7 mouse cellular contexts compared by ENCODE assay signal in the genomic region with DNA sequence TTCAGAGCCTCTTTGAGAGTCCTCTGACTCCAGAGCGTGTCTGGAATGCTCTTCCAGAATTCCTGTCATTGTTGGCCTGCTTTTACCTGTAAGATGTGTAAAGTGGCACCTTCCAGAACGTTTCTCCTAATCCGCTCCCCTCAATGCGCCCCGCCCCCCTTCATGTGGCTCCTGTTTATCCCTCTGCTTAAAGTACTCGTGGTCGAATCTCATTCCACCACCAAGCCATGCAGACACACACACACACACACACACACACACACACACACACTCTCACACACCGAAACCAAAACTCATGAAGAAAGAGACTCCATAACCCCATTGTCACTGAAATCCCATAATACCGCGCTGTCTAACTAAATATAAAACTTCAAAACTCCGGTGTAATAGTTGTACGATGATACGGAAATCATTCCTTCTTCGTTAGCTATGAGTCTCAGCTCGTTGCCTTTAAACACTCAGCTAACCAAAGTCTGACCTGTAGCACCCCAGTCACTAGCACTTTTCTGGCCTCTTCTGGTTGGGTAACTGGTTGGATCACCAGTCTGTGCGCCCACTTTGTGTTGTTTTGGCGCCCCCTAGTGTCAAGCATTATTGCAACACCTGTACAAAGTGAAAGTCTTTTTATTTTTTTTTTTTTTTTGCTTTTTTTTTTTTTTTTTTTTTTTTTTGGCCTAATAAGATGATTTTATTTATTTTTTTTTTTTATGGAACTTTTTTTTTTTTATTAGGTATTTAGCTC. TPM values are rescaled to one million over a fixed set of nuclear protein-coding genes. Genes with fewer than 3 reads are reported as not detected.
A peak's percentile ranks its signal among the peaks of the same experiment; 100 is the strongest.
DNase-seq lines count a peak whose midpoint lies in the region; ATAC-seq and TF ChIP-seq lines count a peak whose summit lies in the region.

No protein-coding gene starts in this region.

- TF ChIP-seq POLR2A in limb, embryonic 14.5 days (IDR thresholded peaks at IDR 0.05; ENCODE audit: borderline replicate concordance, extremely low read depth, insufficient read depth, insufficient read length): no peak

- no peak overlapping the region for H3K27ac ChIP-seq in embryonic facial prominence, embryonic 14.5 days (replicated peaks; ENCODE audit: low read depth, low read length)
- no peak overlapping the region for H3K27ac ChIP-seq in limb, embryonic 14.5 days (replicated peaks; ENCODE audit: low read depth, low read length)

- peak; percentile 88 for ATAC-seq in embryonic facial prominence, embryonic 14.5 days (ENCODE audit: low read depth)
- ATAC-seq in limb, embryonic 14.5 days (ENCODE audit: low FRiP score, low read depth): peak; percentile 85

- no peaks in the 10 kb centered on the region for H3K36me3 ChIP-seq in embryonic facial prominence, embryonic 14.5 days (ENCODE audit: control insufficient read depth, insufficient read depth, low read length)
- no peaks in the 10 kb centered on the region for H3K36me3 ChIP-seq in limb, embryonic 14.5 days (ENCODE audit: control insufficient read depth, insufficient read depth, low read length)

- H3K4me2 ChIP-seq in embryonic facial prominence, embryonic 14.5 days (ENCODE audit: low read depth, low read length): peak overlapping the region; percentile 38; the same call in 1 of the 2 replicates
- H3K4me2 ChIP-seq in limb, embryonic 14.5 days (replicated peaks; ENCODE audit: low read depth, low read length, severe bottlenecking): no peak overlapping the region

- peak; percentile 87 to 90 for DNase-seq in adrenal gland, postnatal 36 days
- DNase-seq in embryonic facial prominence, embryonic 14.5 days (ENCODE audit: low spot score): peak; percentile 90
- peak; percentile 44 to 80 for DNase-seq in heart, adult 9 months (ENCODE audit: low spot score in 2 of 2)
- DNase-seq in kidney, adult 9 months: peak; percentile 92
- DNase-seq in limb, embryonic 14.5 days (ENCODE audit: low spot score): peak; percentile 88
- peak; percentile 42 to 69 for DNase-seq in monocyte, adult 2 months (ENCODE audit: low read depth in 1 of 2, low spot score in 2 of 2)
- DNase-seq in spleen, postnatal 14 days (ENCODE audit: low spot score in 2 of 2): peak; percentile 65 to 82

- H3K9me3 ChIP-seq in embryonic facial prominence, embryonic 14.5 days (ENCODE audit: control insufficient read depth, low read length): no peaks in the 10 kb centered on the region
- H3K9me3 ChIP-seq in limb, embryonic 14.5 days (ENCODE audit: control insufficient read depth, low read length): no peaks in the 10 kb centered on the region

- no peak overlapping the region for H3K9ac ChIP-seq in embryonic facial prominence, embryonic 14.5 days (ENCODE audit: low read depth, low read length)
- H3K9ac ChIP-seq in limb, embryonic 14.5 days (ENCODE audit: low read depth, low read length, severe bottlenecking): no peak overlapping the region

- H3K4me1 ChIP-seq in embryonic facial prominence, embryonic 14.5 days (ENCODE audit: control insufficient read depth, insufficient read depth, low read length): no peaks in the 10 kb centered on the region
- H3K4me1 ChIP-seq in limb, embryonic 14.5 days (ENCODE audit: control insufficient read depth, insufficient read depth, low read length): no peaks in the 10 kb centered on the region

- no peaks in the 10 kb centered on the region for H3K27me3 ChIP-seq in embryonic facial prominence, embryonic 14.5 days (replicated peaks; ENCODE audit: control insufficient read depth, insufficient read depth, low read length)
- no peaks in the 10 kb centered on the region for H3K27me3 ChIP-seq in limb, embryonic 14.5 days (ENCODE audit: control insufficient read depth, insufficient read depth, low read length)

- no peak overlapping the region for H3K4me3 ChIP-seq in embryonic facial prominence, embryonic 14.5 days (ENCODE audit: low read depth, low read length)
- H3K4me3 ChIP-seq in limb, embryonic 14.5 days (replicated peaks; ENCODE audit: low read length): no peak overlapping the region

- WGBS in embryonic facial prominence, embryonic 14.5 days: 37% methylated on average over 17 of the region's 17 CpGs
- 38% methylated on average over 17 of the region's 17 CpGs for WGBS in limb, embryonic 14.5 days

RNA-seq across cellular contexts. Expression of gene Sf3b5, which starts 8.2 kb away (rescaled TPM):
- 10 to 100 TPM; 12.4 to 13.5 TPM for total RNA-seq in adrenal gland, postnatal 36 days (2021)
- polyA plus RNA-seq in embryonic facial prominence, embryonic 14.5 days (2014; fragmentation: Nextera tagmentation; extraction: Ambion mirVana): 39.8 and 42.7 TPM in 2 replicates
- polyA plus RNA-seq in limb, embryonic 14.5 days (2012; rRNA removed): 50.0 and 73.4 TPM in 2 replicates
- polyA plus RNA-seq in limb, embryonic 14.5 days (2014; fragmentation: Nextera tagmentation; extraction: Ambion mirVana): 41.6 and 45.6 TPM in 2 replicates

RNA-seq across cellular contexts. Expression of gene Stx11, which starts 32.8 kb away (rescaled TPM):
- total RNA-seq in adrenal gland, postnatal 36 days (2021): 10 to 100 TPM in 1 of 2 experiments, 1 to 10 TPM in 1; 7.6 to 13.2 TPM
- polyA plus RNA-seq in embryonic facial prominence, embryonic 14.5 days (2014; fragmentation: Nextera tagmentation; extraction: Ambion mirVana): 3.8 and 5.4 TPM in 2 replicates
- 2.1 TPM in 2 replicates for polyA plus RNA-seq in limb, embryonic 14.5 days (2012; rRNA removed)
- 4.4 TPM in 2 replicates for polyA plus RNA-seq in limb, embryonic 14.5 days (2014; fragmentation: Nextera tagmentation; extraction: Ambion mirVana)
